In the genomic region with DNA sequence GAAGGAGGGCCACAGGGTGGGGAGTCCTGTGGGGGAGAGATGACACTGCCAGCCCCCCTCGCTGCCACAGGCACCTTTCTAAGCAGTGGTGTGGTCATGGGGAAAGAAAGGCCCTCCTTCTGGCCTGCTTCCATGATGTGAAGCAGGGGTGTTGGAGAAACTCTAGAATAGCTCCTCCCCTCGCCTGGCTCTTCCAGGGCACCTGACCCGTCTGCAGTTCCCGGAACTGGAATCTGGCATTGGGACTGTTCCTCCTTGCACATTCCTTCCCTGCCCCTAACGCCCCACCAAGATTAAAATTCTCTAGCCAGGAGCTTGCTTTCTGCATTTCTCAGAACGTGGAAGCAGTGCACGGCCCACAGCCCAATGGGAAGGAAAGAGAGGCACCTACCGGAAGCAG, we compare ENCODE assay signal across 11 mouse cellular contexts. TPM values are rescaled to one million over a fixed set of nuclear protein-coding genes. Genes with fewer than 3 reads are reported as not detected.
DNase-seq lines count a peak whose midpoint lies in the region; ATAC-seq and TF ChIP-seq lines count a peak whose summit lies in the region.
"Had no signal": no experiment of that assay in that cellular context is flagged by ENCODE, and none has a peak within 500 bp of the region (broad histone marks: within the 10 kb centered on the region; RNA-seq: fewer than 3 reads in every experiment).

No protein-coding gene starts in this region.

- no peak overlapping the region for H3K27ac ChIP-seq in heart, embryonic 16.5 days (ENCODE audit: low read length)
- no peak overlapping the region; the same call in 1 of the 2 replicates for H3K27ac ChIP-seq in heart, embryonic 12.5 days (ENCODE audit: poor library complexity, severe bottlenecking)
- H3K27ac ChIP-seq in lung, embryonic 15.5 days, result peak overlapping the region; percentile 20; the same call in 1 of the 2 replicates
- peak overlapping the region; percentile 47 for H3K27ac ChIP-seq in limb, embryonic 15.5 days
- peak overlapping the region; percentile 71 for H3K27ac ChIP-seq in stomach, postnatal 0 days (replicated peaks)

- no peak for TF ChIP-seq POLR2A in lung, adult 2 months (IDR thresholded peaks at IDR 0.05; ENCODE audit: borderline replicate concordance, extremely low read depth, low read depth, low read length)

- ATAC-seq in heart, embryonic 16.5 days (replicated peaks; ENCODE audit: extremely low read depth, insufficient read depth, low FRiP score), result 0 out of 2 replicates have a peak, but pooled peaks have one; percentile 35
- no peak for ATAC-seq in heart, embryonic 12.5 days (ENCODE audit: insufficient number of reproducible peaks, low FRiP score)
- 0 out of 2 replicates have a peak, but pooled peaks have one; percentile 24 for ATAC-seq in lung, embryonic 15.5 days (ENCODE audit: borderline replicate concordance, extremely low read depth, low FRiP score, low TSS enrichment)
- ATAC-seq in limb, embryonic 15.5 days (ENCODE audit: insufficient number of reproducible peaks, low FRiP score, low TSS enrichment, low read depth), result no peak
- peak; percentile 77 for ATAC-seq in stomach, postnatal 0 days (ENCODE audit: low FRiP score, low TSS enrichment)
- ATAC-seq: hindbrain, embryonic 16.5 days had no signal

- no peak for TF ChIP-seq CTCF in lung, adult 2 months (IDR thresholded peaks at IDR 0.05; ENCODE audit: insufficient read depth, low read length)
- TF ChIP-seq CTCF in stomach, postnatal 0 days (IDR thresholded peaks at IDR 0.05; ENCODE audit: low read depth), result peak; percentile 8; the same call in 1 of the 2 replicates

- H3K4me3 ChIP-seq in heart, embryonic 16.5 days (ENCODE audit: low read length), result no peak overlapping the region
- no peak overlapping the region for H3K4me3 ChIP-seq in heart, embryonic 12.5 days
- H3K4me3 ChIP-seq in lung, embryonic 15.5 days, result no peak overlapping the region
- no peak overlapping the region for H3K4me3 ChIP-seq in lung, adult 2 months (replicated peaks; ENCODE audit: extremely low read depth, low read depth, low read length)
- H3K4me3 ChIP-seq in limb, embryonic 15.5 days, result no peak overlapping the region
- H3K4me3 ChIP-seq in stomach, postnatal 0 days (ENCODE audit: low read depth, low read length), result no peak overlapping the region

- DNase-seq in lung, adult 2 months, result no peak
- peak; percentile 77 for DNase-seq in stomach, postnatal 0 days (ENCODE audit: low spot score)
- DNase-seq in ovary, adult 18-20 months (ENCODE audit: low spot score), result no peak
- DNase-seq in cerebellum, adult 18-20 months, result no peak
- DNase-seq: cerebellum, adult 8-10 months; right cerebral cortex, postnatal 25 days had no signal

- H3K4me1 ChIP-seq in heart, embryonic 16.5 days (ENCODE audit: control insufficient read depth, insufficient read depth, low read length), result peaks cover 5% of the 10 kb centered on the region
- peaks cover 21% of the 10 kb centered on the region for H3K4me1 ChIP-seq in heart, embryonic 12.5 days (replicated peaks)
- H3K4me1 ChIP-seq in lung, embryonic 15.5 days, result peaks cover 6% of the 10 kb centered on the region; the same call in 1 of the 2 replicates
- peaks cover 7% of the 10 kb centered on the region; the same call in 1 of the 2 replicates for H3K4me1 ChIP-seq in lung, adult 2 months (ENCODE audit: control insufficient read depth, insufficient read depth, low read length)
- H3K4me1 ChIP-seq in limb, embryonic 15.5 days, result peaks cover 31% of the 10 kb centered on the region
- no peaks in the 10 kb centered on the region for H3K4me1 ChIP-seq in stomach, postnatal 0 days (replicated peaks; ENCODE audit: control insufficient read depth, insufficient read depth)

- no peak overlapping the region for H3K9ac ChIP-seq in heart, embryonic 16.5 days (ENCODE audit: low read length)
- H3K9ac ChIP-seq in heart, embryonic 12.5 days, result no peak overlapping the region
- H3K9ac ChIP-seq in lung, embryonic 15.5 days, result no peak overlapping the region
- no peak overlapping the region for H3K9ac ChIP-seq in limb, embryonic 15.5 days
- H3K9ac ChIP-seq in stomach, postnatal 0 days (ENCODE audit: low read length), result no peak overlapping the region; the same call in 1 of the 2 replicates

- H3K9me3 ChIP-seq in heart, embryonic 16.5 days (replicated peaks; ENCODE audit: control insufficient read depth, low read length), result no peaks in the 10 kb centered on the region
- H3K9me3 ChIP-seq in heart, embryonic 12.5 days (replicated peaks), result no peaks in the 10 kb centered on the region
- H3K9me3 ChIP-seq in lung, embryonic 15.5 days, result no peaks in the 10 kb centered on the region
- no peaks in the 10 kb centered on the region for H3K9me3 ChIP-seq in limb, embryonic 15.5 days
- no peaks in the 10 kb centered on the region for H3K9me3 ChIP-seq in stomach, postnatal 0 days (ENCODE audit: control insufficient read depth, low read length)

- WGBS in heart, embryonic 16.5 days, result 56% methylated on average over 8 of the region's 8 CpGs
- WGBS in heart, embryonic 12.5 days, result 68% methylated on average over 8 of the region's 8 CpGs
- 70% methylated on average over 8 of the region's 8 CpGs for WGBS in lung, embryonic 15.5 days
- WGBS in lung, adult 2 months, result 50% methylated on average over 8 of the region's 8 CpGs
- 50% methylated on average over 8 of the region's 8 CpGs for WGBS in limb, embryonic 15.5 days
- 45% methylated on average over 8 of the region's 8 CpGs for WGBS in stomach, postnatal 0 days

- H3K36me3 ChIP-seq in heart, embryonic 16.5 days (ENCODE audit: control insufficient read depth, insufficient read depth), result no peaks in the 10 kb centered on the region
- peaks cover 26% of the 10 kb centered on the region for H3K36me3 ChIP-seq in heart, embryonic 12.5 days
- peaks cover 3% of the 10 kb centered on the region for H3K36me3 ChIP-seq in lung, embryonic 15.5 days
- H3K36me3 ChIP-seq in limb, embryonic 15.5 days, result peaks cover 2% of the 10 kb centered on the region; the same call in 1 of the 2 replicates
- H3K36me3 ChIP-seq in stomach, postnatal 0 days (ENCODE audit: control insufficient read depth, insufficient read depth, low read length), result no peaks in the 10 kb centered on the region; the same call in 1 of the 2 replicates

- H3K27me3 ChIP-seq in heart, embryonic 16.5 days (ENCODE audit: control insufficient read depth, insufficient read depth, low read length), result no peaks in the 10 kb centered on the region
- no peaks in the 10 kb centered on the region for H3K27me3 ChIP-seq in heart, embryonic 12.5 days (replicated peaks)
- H3K27me3 ChIP-seq in lung, embryonic 15.5 days, result no peaks in the 10 kb centered on the region
- no peaks in the 10 kb centered on the region for H3K27me3 ChIP-seq in limb, embryonic 15.5 days
- H3K27me3 ChIP-seq in stomach, postnatal 0 days (ENCODE audit: control insufficient read depth, insufficient read depth, low read length), result no peaks in the 10 kb centered on the region

- H3K4me2 ChIP-seq in heart, embryonic 16.5 days (ENCODE audit: low read depth, low read length), result peak overlapping the region; percentile 37; the same call in 1 of the 2 replicates
- no peak overlapping the region for H3K4me2 ChIP-seq in heart, embryonic 12.5 days
- H3K4me2 ChIP-seq in lung, embryonic 15.5 days, result no peak overlapping the region
- H3K4me2 ChIP-seq in limb, embryonic 15.5 days, result no peak overlapping the region
- H3K4me2 ChIP-seq in stomach, postnatal 0 days (replicated peaks; ENCODE audit: low read depth), result no peak overlapping the region

- no peak for TF ChIP-seq EP300 in stomach, postnatal 0 days (optimal IDR thresholded peaks at IDR 0.05)

RNA-seq across cellular contexts. Expression of gene Limk2, which starts 16.5 kb away (rescaled TPM):
- 47.1 and 54.9 TPM in 2 replicates for polyA plus RNA-seq in heart, embryonic 16.5 days (2015; fragmentation: Nextera tagmentation; extraction: Ambion mirVana)
- polyA plus RNA-seq in heart, embryonic 12.5 days (2016; fragmentation: Nextera tagmentation; extraction: Ambion mirVana), result 73.2 and 74.6 TPM in 2 replicates
- 50.1 and 52.0 TPM in 2 replicates for polyA plus RNA-seq in lung, embryonic 15.5 days (2015; fragmentation: Nextera tagmentation; extraction: Ambion mirVana)
- 94.3 and 142 TPM in 2 replicates for polyA plus RNA-seq in lung, adult 2 months (2012; rRNA removed)
- polyA plus RNA-seq in limb, embryonic 15.5 days (2015; fragmentation: Nextera tagmentation; extraction: Ambion mirVana), result 102 and 108 TPM in 2 replicates
- polyA plus RNA-seq in stomach, postnatal 0 days (2015; fragmentation: Nextera tagmentation; extraction: Ambion mirVana), result 69.3 and 73.9 TPM in 2 replicates

RNA-seq across cellular contexts. Expression of gene Rnf185, which starts 59.6 kb away (rescaled TPM):
- polyA plus RNA-seq in heart, embryonic 16.5 days (2015; fragmentation: Nextera tagmentation; extraction: Ambion mirVana), result 30.6 and 31.9 TPM in 2 replicates
- polyA plus RNA-seq in heart, embryonic 12.5 days (2016; fragmentation: Nextera tagmentation; extraction: Ambion mirVana), result 26.3 and 26.5 TPM in 2 replicates
- 29.3 and 32.6 TPM in 2 replicates for polyA plus RNA-seq in lung, embryonic 15.5 days (2015; fragmentation: Nextera tagmentation; extraction: Ambion mirVana)
- 25.6 and 36.4 TPM in 2 replicates for polyA plus RNA-seq in lung, adult 2 months (2012; rRNA removed)
- 32.8 and 35.7 TPM in 2 replicates for polyA plus RNA-seq in limb, embryonic 15.5 days (2015; fragmentation: Nextera tagmentation; extraction: Ambion mirVana)
- polyA plus RNA-seq in stomach, postnatal 0 days (2015; fragmentation: Nextera tagmentation; extraction: Ambion mirVana), result 19.4 and 20.9 TPM in 2 replicates

Comparison
In these comparisons a context has a peak if more than half of its experiments do, and no peak if none do; other contexts are left out.
1. ATAC-seq: peak in heart, embryonic 16.5 days (single experiment), lung, embryonic 15.5 days (single experiment) and stomach, postnatal 0 days (single experiment); none in heart, embryonic 12.5 days (single experiment) and limb, embryonic 15.5 days (single experiment).
2. H3K27ac ChIP-seq: peak in lung, embryonic 15.5 days (single experiment), limb, embryonic 15.5 days (single experiment) and stomach, postnatal 0 days (single experiment); none in heart, embryonic 16.5 days (single experiment) and heart, embryonic 12.5 days (single experiment).